Mouse (Mus musculus) embryonic stem cell, embryonic (primary cell): ENCODE data around the gene Raver2.

Experiments used
- CTCF ChIA-PET, 4 experiments: fragments of 300-600 bp in 2 of 4; fragments of 350-600 bp in 2 of 4; sonication (Branson Sonifier 250); formaldehyde crosslinking; loops; one replicate each; lab custom pipeline; 2022; ENCODE audit warnings: inconsistent platforms in 2 of 4; lab: Charles Lee
- POLR2A ChIA-PET, 4 experiments: fragments of 300-600 bp in 2 of 4; fragments of 350-600 bp in 2 of 4; sonication (Branson Sonifier 250); formaldehyde crosslinking; loops; one replicate each; lab custom pipeline; 2022; ENCODE audit warnings: antibody characterized with exemption in 4 of 4, inconsistent platforms in 1 of 4; lab: Charles Lee

Gene Raver2

GRCm38 (mm10) chr4:101187381-101187780 is 118.6 kb downstream of the Raver2 start:
- ChIA-PET POLR2A (interaction anchor here in 1 of 4 experiments (0.5 to 1.1 kb wide), 2 partner anchors 22 to 172 kb away, joined by 3 read pairs; no protein-coding TSS in a partner anchor), CTCF (no interaction called here)

- ChIA-PET POLR2A (interaction anchor here in 1 of 4 experiments (0.7 kb wide), 1 partner anchor 57 kb away, joined by 3 read pairs; no protein-coding TSS in a partner anchor), CTCF (no interaction called here)
These were observed 123.6 kb downstream of the Raver2 start for GRCm38 (mm10) chr4:101192241-101192976.

GRCm38 (mm10) chr4:101194170-101194569 is 125.4 kb downstream of the Raver2 start:
- ChIA-PET CTCF (no interaction called here), POLR2A (no interaction called here)

- ChIA-PET POLR2A (no interaction called here), CTCF (no interaction called here)
These were observed 127.6 kb downstream of the Raver2 start for GRCm38 (mm10) chr4:101196407-101196806.

- ChIA-PET CTCF (no interaction called here), POLR2A (no interaction called here)
These were observed 128.8 kb downstream of the Raver2 start for GRCm38 (mm10) chr4:101197421-101198170.

GRCm38 (mm10) chr4:101198333-101198732 is 129.6 kb downstream of the Raver2 start:
- POLR2A ChIA-PET = interaction anchor here in 1 of 4 experiments (0.5 kb wide), 1 partner anchor 37 kb away, joined by 3 read pairs; no protein-coding TSS in a partner anchor
- CTCF ChIA-PET = no interaction called here

- CTCF ChIA-PET = no interaction called here
- POLR2A ChIA-PET = no interaction called here
These were observed 130.8 kb downstream of the Raver2 start for GRCm38 (mm10) chr4:101199433-101200081.
